Mouse (Mus musculus): ENCODE data around the gene Lmf1.

The Lmf1 gene

GRCm38 (mm10) chr17:25709994-25710393, 131.1 kb downstream of the Lmf1 start:
- no peak for DNase-seq (ENCODE audit: low spot score)

- no peak for DNase-seq (ENCODE audit: low spot score)
These were observed 132.3 kb downstream of the Lmf1 start for GRCm38 (mm10) chr17:25711136-25711535.

Measured in ovary, postnatal 36 days (tissue).